Mouse (Mus musculus) brain, embryonic 14.5 days (tissue): ENCODE results near the gene Gm13090.

Experiments used
- CTCF ChIP-seq: fragments of 200-500 bp; IDR thresholded peaks from 2 replicates; pipeline ENCODE4 v1.5.1; 2012; ENCODE audit warnings: inconsistent platforms, mild to moderate bottlenecking, moderate library complexity, borderline replicate concordance; ENCODE audit not compliant: insufficient read depth, insufficient read length; ENCODE audit errors: extremely low read depth
- POLR2A ChIP-seq: fragments of 200-500 bp; IDR thresholded peaks from 2 replicates; pipeline ENCODE4 v1.6.1; 2012; ENCODE audit warnings: mild to moderate bottlenecking, inconsistent platforms, borderline replicate concordance; ENCODE audit not compliant: poor library complexity, insufficient read depth, insufficient read length, severe bottlenecking; ENCODE audit errors: extremely low read depth

- no peak for TF ChIP-seq CTCF
- TF ChIP-seq POLR2A, result no peak
Observed at GRCm38 (mm10) chr4:151140368-151140982, 51.1 kb downstream of the Gm13090 start.
